Mouse (Mus musculus): ENCODE data around the gene Hoxa11.

DNA sequence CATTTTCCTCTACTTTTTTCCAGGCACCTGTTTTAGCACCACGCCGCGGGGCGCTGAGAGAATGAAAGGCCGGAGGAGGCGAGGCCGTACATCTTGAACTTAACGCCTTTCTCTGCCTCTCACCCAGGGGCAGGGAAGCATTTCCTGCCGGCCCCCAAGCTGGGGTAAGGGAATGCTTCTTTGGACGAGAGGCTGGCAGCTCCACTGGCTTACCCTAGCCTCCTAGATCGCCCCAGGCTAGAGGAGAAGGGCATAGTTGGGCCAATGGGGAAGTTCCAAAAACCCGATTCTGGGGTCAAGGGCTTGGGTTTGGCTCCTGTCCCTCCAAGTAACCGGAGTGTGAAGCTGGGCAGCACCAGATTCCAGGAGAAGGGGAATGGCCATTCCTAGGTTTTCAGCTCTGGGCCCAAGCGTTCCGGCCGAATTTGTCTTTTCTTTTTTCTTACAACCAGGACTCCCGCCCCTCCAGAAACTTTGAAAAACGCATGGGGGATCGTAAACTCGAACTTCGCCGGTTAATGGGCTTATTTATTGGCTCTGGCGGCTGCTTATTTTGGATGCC is 12.5 kb downstream of the Hoxa11 start:
- TF ChIP-seq CTCF (IDR thresholded peaks at IDR 0.05; ENCODE audit: borderline replicate concordance, control insufficient read depth, extremely low read depth, insufficient read depth, low read length, poor library complexity) = no peak
- TF ChIP-seq POLR2A (IDR thresholded peaks at IDR 0.05; ENCODE audit: control insufficient read depth, extremely low read depth, insufficient read depth, low read length, poor library complexity) = no peak

Data from thymus, adult 2 months (tissue).